Mouse (Mus musculus): ENCODE measurements around the gene Chmp2b. TPM values are rescaled to one million over a fixed set of nuclear protein-coding genes. Genes with fewer than 3 reads are reported as not detected.

The Chmp2b gene
- total RNA-seq, 2 experiments from 2014 or later = 41.5 to 42.0 TPM

GRCm38 (mm10) chr16:65526695-65527094 is 35.8 kb downstream of the Chmp2b start:
- no peak for DNase-seq

GRCm38 (mm10) chr16:65526004-65526403 is 36.5 kb downstream of the Chmp2b start:
- no peak for DNase-seq

- no peak for DNase-seq
These were observed 42.3 kb downstream of the Chmp2b start, which contains the start of gene Pou1f1 for GRCm38 (mm10) chr16:65520211-65520610. Gene Pou1f1 (plus strand): TSS chr16:65520511.

- no peak for DNase-seq
These were observed 48.3 kb downstream of the Chmp2b start for GRCm38 (mm10) chr16:65514223-65514622.

GRCm38 (mm10) chr16:65497049-65497448 is 65.5 kb downstream of the Chmp2b start:
- no peak for DNase-seq

GRCm38 (mm10) chr16:65496030-65496429 is 66.5 kb downstream of the Chmp2b start:
- DNase-seq = no peak

Other genes starting within 250 kb of the Chmp2b start
- not detected for gene Pou1f1, start 42.2 kb downstream of the Chmp2b start, total RNA-seq (2021)

Measured in gastrocnemius, postnatal 10 days (tissue).